Mouse (Mus musculus): ENCODE results near the gene Aatk.

DNA sequence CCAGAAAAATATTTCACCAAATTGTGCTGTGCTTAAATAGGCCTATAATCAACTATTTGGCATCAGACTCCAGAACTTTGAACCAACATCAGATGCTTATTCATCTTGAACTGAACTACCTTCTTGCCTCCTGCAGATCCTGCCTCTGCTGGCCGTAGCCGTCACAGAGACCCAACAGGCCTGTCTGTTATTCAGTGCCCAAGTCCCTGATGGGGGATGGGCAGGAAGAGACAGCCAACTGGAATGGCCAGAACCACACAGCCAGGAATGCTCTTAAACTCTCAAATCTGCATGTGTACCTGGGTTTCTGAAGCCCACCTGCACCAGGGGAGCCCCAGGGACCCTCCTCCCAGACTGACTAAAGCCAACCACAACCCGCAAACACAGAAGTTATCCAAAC, 20.0 kb downstream of the Aatk start:
- no peak for TF ChIP-seq CTCF (IDR thresholded peaks at IDR 0.05; ENCODE audit: low read depth)
- no peak for TF ChIP-seq EP300 (IDR thresholded peaks at IDR 0.05; ENCODE audit: low read depth)

Measured in heart, postnatal 0 days (tissue).